Mouse (Mus musculus) lung, embryonic 16.5 days (tissue): Measurements from ENCODE around the gene Olfr1323. TPM values are rescaled to one million over a fixed set of nuclear protein-coding genes. Genes with fewer than 3 reads are reported as not detected.

Experiments used
- ATAC-seq: fragments of 200-750 bp; cut with Nextera tagmentation; 2 replicates; pipeline ENCODE4 v1.8.0; 2017; ENCODE audit warnings: low read depth, mild to moderate bottlenecking, moderate library complexity
- H3K27ac ChIP-seq: fragments of 300-500 bp; sonication (generic); 2 replicates; pipeline ENCODE4 v1.5.1; 2014; ENCODE audit warnings: mild to moderate bottlenecking, control low read depth, low read length
- H3K27me3 ChIP-seq: fragments of 300-500 bp; sonication (generic); 2 replicates; pipeline ENCODE4 v1.6.1; 2014; ENCODE audit warnings: low read depth, low read length, mixed read lengths; ENCODE audit not compliant: control insufficient read depth, insufficient read depth
- H3K36me3 ChIP-seq: fragments of 300-500 bp; sonication (generic); 2 replicates; pipeline ENCODE4 v1.6.1; 2014; ENCODE audit warnings: low read length; ENCODE audit not compliant: control insufficient read depth, insufficient read depth
- H3K4me1 ChIP-seq: fragments of 300-500 bp; sonication (generic); replicated peaks from 2 replicates; pipeline ENCODE4 v1.6.1; 2014; ENCODE audit warnings: low read length, mixed read lengths; ENCODE audit not compliant: control insufficient read depth, insufficient read depth
- H3K4me2 ChIP-seq: fragments of 300-500 bp; sonication (generic); 2 replicates; pipeline ENCODE4 v1.6.1; 2014; ENCODE audit warnings: low read depth, low read length, control low read depth
- H3K4me3 ChIP-seq: fragments of 300-500 bp; sonication (generic); 2 replicates; pipeline ENCODE4 v1.5.1; 2014; ENCODE audit warnings: mild to moderate bottlenecking, low read length, control low read depth
- H3K9ac ChIP-seq: fragments of 300-500 bp; sonication (generic); 2 replicates; pipeline ENCODE4 v1.6.1; 2014; ENCODE audit warnings: low read length, control low read depth
- H3K9me3 ChIP-seq: fragments of 300-500 bp; sonication (generic); 2 replicates; pipeline ENCODE4 v1.6.1; 2016; ENCODE audit warnings: low read length; ENCODE audit not compliant: control insufficient read depth
- WGBS: fragments of 180-500 bp; shearing (Covaris S2); extraction: QIAGEN DNeasy Blood & Tissue Kit; methylation state at CpG from one replicate; pipeline ENCODE4 v1.1.7; 2014; 5-methylcytosine and 5-hydroxymethylcytosine counted together
- polyA plus RNA-seq: library from polyadenylated mRNA; unstranded; fragments of >200 nt; fragmentation: Nextera tagmentation; extraction: Ambion mirVana; gene quantifications from 2 replicates; pipeline ENCODE4 v1.2.1, GENCODE M21; 2015

Olfr1323 gene
- polyA plus RNA-seq, result not detected in 2 replicates

DNA sequence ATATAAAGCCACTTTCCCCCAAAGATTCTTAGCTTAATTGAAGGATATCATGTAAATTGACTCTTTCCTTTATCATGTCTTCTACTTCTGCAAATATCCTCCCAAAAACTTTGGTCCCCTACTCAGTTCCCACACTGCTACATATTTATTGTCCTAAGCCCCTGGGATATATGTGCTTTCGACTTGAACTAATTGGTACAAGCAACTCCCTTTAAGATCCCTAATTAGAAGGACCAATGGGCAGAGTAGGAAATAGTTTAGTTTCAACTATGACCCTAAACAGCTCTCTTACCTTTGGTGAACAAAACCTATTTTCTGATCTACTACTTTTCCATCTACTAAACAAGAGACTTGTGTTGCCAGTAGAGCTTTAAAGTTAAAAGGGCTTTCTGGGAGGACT lies at the start of gene Olfr1323:
Olfr1323 (minus strand) TSS at position 101 of the 400 bp plus-strand sequence.
- no peaks in the 10 kb centered on the region for H3K27me3 ChIP-seq
- H3K4me2 ChIP-seq, result no peak within 1 kb of the TSS
- ATAC-seq, result no peak
- H3K4me3 ChIP-seq, result no peak within 1 kb of the TSS
- no peak within 1 kb of the TSS for H3K9ac ChIP-seq
- no peaks in the 10 kb centered on the region for H3K9me3 ChIP-seq
- no peaks in the 10 kb centered on the region for H3K4me1 ChIP-seq
- no peaks in the 10 kb centered on the region for H3K36me3 ChIP-seq
- H3K27ac ChIP-seq, result no peak within 1 kb of the TSS
- WGBS, result 79% methylated on average over 1 of the region's 1 CpGs

DNA sequence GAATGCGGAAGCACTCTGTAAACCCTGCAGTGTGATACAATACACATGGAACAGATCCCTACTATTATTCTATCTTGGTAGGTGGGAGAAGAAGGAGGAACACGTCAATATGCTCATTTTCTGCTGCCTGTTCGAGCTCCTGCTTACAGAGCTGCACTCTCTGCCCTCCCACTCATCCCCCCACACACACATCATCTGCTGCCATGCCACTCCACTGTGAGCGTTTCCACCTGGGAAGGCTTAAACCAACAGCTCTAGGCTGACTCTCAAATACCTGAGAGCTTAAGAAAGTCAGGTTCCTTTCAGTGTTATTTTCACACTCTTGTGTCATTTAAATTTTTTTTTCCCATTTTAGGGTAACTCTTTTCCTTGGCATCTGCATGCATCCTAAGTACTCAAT lies 6.9 kb downstream of the Olfr1323 start:
- 37% methylated on average over 4 of the region's 4 CpGs for WGBS
- H3K36me3 ChIP-seq, result no peaks in the 10 kb centered on the region
- no peaks in the 10 kb centered on the region for H3K9me3 ChIP-seq
- no peaks in the 10 kb centered on the region for H3K4me1 ChIP-seq
- H3K27me3 ChIP-seq, result no peaks in the 10 kb centered on the region
- no peak overlapping the region for H3K27ac ChIP-seq
- no peak overlapping the region for H3K4me3 ChIP-seq
- H3K9ac ChIP-seq, result no peak overlapping the region
- ATAC-seq, result no peak
- H3K4me2 ChIP-seq, result no peak overlapping the region

Other genes with a start within 250 kb of the Olfr1323 start
- gene Igsf1, start 221.6 kb downstream of the Olfr1323 start, polyA plus RNA-seq, result 3.0 and 3.7 TPM in 2 replicates
- not detected in 2 replicates for gene Olfr1322, start 127.9 kb downstream of the Olfr1323 start, polyA plus RNA-seq